Mouse (Mus musculus): ENCODE measurements around the gene Prpf40b. TPM values are rescaled to one million over a fixed set of nuclear protein-coding genes. Genes with fewer than 3 reads are reported as not detected.
"Not testable (repeated sequence)": the region's sequence is repeated elsewhere in the genome, so short reads cannot be mapped to it uniquely, and the experiment has no call there.

Gene Prpf40b
- 10 to 100 TPM; 36.5 to 41.4 TPM for total RNA-seq (2021)

- peak; percentile 96 for DNase-seq
Observed at GRCm38 (mm10) chr15:99294813-99295374, at the start of gene Prpf40b. Gene Prpf40b (plus strand): TSS chr15:99295087.

GRCm38 (mm10) chr15:99246736-99247135, 48.2 kb upstream of the Prpf40b start:
- not testable (repeated sequence) for DNase-seq

GRCm38 (mm10) chr15:99248972-99249371, 45.9 kb upstream of the Prpf40b start:
- DNase-seq, result peak; percentile 69

- no peak for DNase-seq
Observed at GRCm38 (mm10) chr15:99249938-99250337, 44.9 kb upstream of the Prpf40b start.

- DNase-seq, result not testable (repeated sequence)
Observed at GRCm38 (mm10) chr15:99251111-99251510, 43.8 kb upstream of the Prpf40b start.

GRCm38 (mm10) chr15:99251626-99252380, 43.1 kb upstream of the Prpf40b start, which contains the start of gene Mcrs1:
Gene Mcrs1 (minus strand): TSS chr15:99251961.
- peak; percentile 98 for DNase-seq

GRCm38 (mm10) chr15:99252381-99253174, 42.3 kb upstream of the Prpf40b start:
- DNase-seq, result no peak

GRCm38 (mm10) chr15:99253175-99253479, 41.8 kb upstream of the Prpf40b start:
- not testable (repeated sequence) for DNase-seq

- no peak for DNase-seq
Observed at GRCm38 (mm10) chr15:99253772-99254171, 41.1 kb upstream of the Prpf40b start.

- DNase-seq, result no peak
Observed at GRCm38 (mm10) chr15:99254477-99255005, 40.3 kb upstream of the Prpf40b start.

GRCm38 (mm10) chr15:99255241-99255749, 39.6 kb upstream of the Prpf40b start:
- no peak for DNase-seq

GRCm38 (mm10) chr15:99259167-99259729, 35.6 kb upstream of the Prpf40b start:
- no peak for DNase-seq

- peak; percentile 77 for DNase-seq
Observed at GRCm38 (mm10) chr15:99259730-99260252, 35.1 kb upstream of the Prpf40b start.

GRCm38 (mm10) chr15:99262702-99263101, 32.2 kb upstream of the Prpf40b start:
- no peak for DNase-seq

GRCm38 (mm10) chr15:99264363-99264762, 30.5 kb upstream of the Prpf40b start:
- DNase-seq, result no peak

GRCm38 (mm10) chr15:99265679-99266078, 29.2 kb upstream of the Prpf40b start:
- peak; percentile 83 for DNase-seq

- no peak for DNase-seq
Observed at GRCm38 (mm10) chr15:99276095-99276494, 18.8 kb upstream of the Prpf40b start.

GRCm38 (mm10) chr15:99278271-99278670, 16.6 kb upstream of the Prpf40b start:
- no peak for DNase-seq

GRCm38 (mm10) chr15:99283456-99283855, 11.4 kb upstream of the Prpf40b start:
- DNase-seq, result no peak

GRCm38 (mm10) chr15:99284527-99285188, 10.2 kb upstream of the Prpf40b start:
- DNase-seq, result no peak

GRCm38 (mm10) chr15:99285189-99285535, 9.7 kb upstream of the Prpf40b start:
- no peak for DNase-seq

- DNase-seq, result no peak
Observed at GRCm38 (mm10) chr15:99290586-99290985, 4.3 kb upstream of the Prpf40b start.

All from heart, postnatal 4 days (tissue).